Mouse (Mus musculus): ENCODE data around the gene Mgmt.

Gene Mgmt

GRCm38 (mm10) chr7:136912901-136913300 lies 18.5 kb downstream of the Mgmt start:
- DNase-seq (ENCODE audit: low read depth, low spot score): no peak

DNA sequence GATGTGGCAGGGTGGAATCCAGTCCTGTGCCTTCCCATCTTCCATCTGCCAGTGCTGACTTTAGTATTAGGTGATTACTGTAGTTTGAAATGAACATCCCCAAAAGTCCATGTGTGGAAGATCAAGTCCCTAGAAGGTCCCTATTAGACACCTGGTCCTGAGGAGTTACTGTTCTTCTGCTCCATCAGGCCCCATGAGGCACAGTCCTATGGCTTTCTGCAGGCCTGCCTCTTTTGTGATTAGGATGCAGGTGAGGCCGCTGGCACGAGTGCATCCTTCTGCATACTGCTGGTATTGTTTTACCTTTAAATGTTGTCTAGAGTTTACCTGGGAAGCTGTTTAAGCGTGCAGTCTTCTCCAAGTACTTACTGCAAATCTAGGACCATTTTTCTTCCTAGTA lies 21.6 kb downstream of the Mgmt start:
- no peak for DNase-seq (ENCODE audit: low read depth, low spot score)

DNA sequence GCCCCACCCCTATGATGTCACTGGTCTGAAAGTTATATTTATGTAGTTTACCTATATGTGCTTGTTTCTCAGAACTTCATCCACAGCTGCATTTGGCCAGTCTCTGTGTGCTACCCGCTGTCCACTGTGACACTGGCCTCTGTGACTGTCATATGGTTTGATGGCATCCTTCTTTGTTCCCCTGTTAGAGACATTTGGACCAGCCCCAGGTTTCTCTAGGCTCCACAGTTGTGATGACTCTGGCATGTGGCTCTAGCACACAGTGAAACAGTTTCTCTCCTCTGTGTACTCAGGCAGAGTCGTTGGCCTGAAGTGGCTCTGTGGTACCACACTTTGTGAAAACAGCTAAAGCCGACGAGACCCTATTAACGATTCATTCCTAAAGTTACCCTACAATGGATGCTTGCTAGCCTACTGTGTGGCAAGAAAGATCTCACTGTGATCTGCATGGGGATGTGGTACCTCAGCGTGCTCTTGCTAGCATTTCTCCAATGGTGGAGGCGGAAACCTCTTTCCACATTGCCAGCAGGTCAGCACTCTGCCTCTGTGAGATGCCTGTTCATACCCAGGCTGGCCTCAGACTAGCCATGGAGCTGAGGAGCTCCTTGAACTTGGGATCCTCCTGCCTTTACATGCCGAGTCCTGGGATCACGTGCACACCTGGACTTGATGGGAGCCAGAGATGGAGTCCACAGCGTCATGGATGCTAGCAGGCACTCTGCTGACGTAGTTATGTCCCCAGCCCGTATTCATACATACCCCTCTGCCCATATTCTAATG lies 26.8 kb downstream of the Mgmt start:
- DNase-seq (ENCODE audit: low read depth, low spot score): no peak

DNA sequence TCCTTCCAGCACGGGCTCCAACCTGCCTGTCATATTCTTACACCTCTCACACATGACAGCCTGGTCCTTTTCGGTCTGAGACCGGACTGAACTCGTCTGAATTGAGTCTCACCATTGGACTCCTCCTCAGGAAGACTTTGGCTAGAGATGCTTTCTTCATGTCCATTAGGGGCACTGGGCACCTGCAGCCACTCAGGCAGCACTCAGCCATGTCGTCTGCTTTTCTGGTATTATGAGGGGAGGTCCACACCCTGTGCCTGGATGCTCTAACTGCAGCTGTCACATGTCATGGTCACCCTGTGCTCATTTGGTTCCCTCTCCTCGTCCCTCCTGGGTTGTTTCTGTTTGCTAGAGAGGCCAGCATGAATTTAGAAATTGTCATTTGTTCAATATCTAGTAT lies 27.8 kb downstream of the Mgmt start:
- no peak for DNase-seq (ENCODE audit: low read depth, low spot score)

DNA sequence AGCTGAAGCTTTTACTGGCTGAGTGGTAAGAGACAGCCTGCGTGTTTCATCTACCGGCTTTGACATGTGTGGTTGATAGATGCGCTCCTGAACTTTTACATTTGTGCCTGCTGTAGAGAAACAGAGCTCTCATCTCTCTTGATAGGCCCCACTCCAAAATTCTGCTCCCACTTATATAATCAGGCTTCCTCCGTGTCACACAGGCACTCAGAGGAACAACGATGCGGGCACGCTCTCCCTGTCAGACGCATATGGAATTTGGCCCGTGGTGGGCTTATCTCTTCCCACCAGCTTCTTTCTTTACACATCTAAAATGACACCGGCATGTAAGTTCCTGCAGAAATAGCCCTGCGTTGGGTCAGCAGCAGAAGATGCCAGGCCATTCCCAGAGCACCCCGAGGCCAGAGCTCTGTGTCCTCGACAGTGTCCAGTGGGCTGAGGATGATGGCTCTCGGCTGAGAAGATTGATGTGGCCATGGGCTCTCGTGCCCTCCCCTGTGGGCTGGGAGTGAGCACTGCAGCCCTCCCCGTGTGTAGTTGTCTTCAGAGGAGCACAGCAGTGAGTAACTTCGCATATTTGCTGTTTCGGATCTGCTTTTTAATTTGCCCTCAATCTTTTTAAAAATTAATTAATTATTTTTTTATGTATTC lies 30.3 kb downstream of the Mgmt start:
- no peak for DNase-seq (ENCODE audit: low read depth, low spot score)

DNA sequence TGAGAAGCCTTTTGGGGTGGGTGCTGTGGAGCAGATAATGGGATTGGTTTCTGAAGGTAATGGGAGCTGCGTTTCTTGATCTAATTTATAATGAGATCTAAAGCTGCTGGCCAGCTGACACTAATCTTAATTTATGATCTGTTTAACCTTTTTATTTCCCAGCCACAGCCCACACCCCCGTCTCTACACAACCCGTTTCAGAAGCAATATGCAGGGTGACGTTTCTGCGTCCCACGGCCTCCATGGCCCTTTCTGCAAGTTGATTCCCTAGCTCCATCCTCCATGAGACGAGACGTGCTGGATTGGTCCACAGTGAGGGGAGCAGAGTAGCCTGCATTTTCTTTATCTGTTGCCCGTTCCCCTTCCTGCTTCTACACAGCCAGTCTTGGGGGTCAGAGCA lies 31.8 kb downstream of the Mgmt start:
- DNase-seq (ENCODE audit: low read depth, low spot score): no peak

GRCm38 (mm10) chr7:136930451-136930850 lies 36.0 kb downstream of the Mgmt start:
- DNase-seq (ENCODE audit: low read depth, low spot score): no peak

GRCm38 (mm10) chr7:136933367-136933766 lies 39.0 kb downstream of the Mgmt start:
- no peak for DNase-seq (ENCODE audit: low read depth, low spot score)

DNA sequence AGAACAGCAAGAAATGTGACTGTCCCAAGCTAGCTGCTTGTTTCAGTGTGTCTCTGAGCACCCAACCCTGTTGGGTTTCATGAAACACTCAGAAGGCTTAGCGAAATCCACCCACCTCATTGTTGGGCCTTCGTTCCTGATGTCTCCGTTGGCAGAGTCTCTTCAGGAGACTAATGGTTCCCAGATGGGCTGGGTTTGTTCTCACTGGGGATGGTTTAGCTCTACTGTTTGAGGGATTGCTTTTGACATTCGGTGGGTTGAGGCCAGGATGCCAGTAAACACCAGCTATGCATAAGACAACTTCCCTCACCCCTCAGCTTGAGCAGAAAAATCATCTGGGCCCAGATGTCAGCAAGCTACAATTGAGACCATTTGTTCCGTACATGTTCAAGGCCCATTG lies 39.9 kb downstream of the Mgmt start:
- DNase-seq (ENCODE audit: low read depth, low spot score): no peak

- no peak for DNase-seq (ENCODE audit: low read depth, low spot score)
These were observed 40.4 kb downstream of the Mgmt start for GRCm38 (mm10) chr7:136934784-136935183.

GRCm38 (mm10) chr7:136938371-136938770 lies 44.0 kb downstream of the Mgmt start:
- DNase-seq (ENCODE audit: low read depth, low spot score): no peak

DNA sequence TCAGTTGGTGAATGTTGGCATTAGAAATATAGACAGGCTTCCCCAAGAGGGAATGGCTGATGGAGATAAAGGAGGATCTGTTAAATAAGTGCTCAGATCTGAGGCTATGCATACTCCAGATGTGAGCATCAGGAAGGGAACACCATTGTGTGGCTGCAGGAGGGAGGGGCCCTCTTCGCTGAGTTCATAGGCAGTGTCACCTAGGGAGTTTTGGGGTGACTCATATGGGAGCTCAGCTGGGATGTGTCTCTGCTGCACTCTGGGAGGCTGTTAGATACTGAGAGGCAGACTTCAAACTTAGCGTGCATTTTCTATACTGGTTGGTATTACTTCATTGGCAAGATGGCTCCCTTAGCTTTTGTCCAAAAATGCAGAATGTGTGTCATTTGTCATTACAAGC lies 48.0 kb downstream of the Mgmt start:
- no peak for DNase-seq (ENCODE audit: low read depth, low spot score)

DNA sequence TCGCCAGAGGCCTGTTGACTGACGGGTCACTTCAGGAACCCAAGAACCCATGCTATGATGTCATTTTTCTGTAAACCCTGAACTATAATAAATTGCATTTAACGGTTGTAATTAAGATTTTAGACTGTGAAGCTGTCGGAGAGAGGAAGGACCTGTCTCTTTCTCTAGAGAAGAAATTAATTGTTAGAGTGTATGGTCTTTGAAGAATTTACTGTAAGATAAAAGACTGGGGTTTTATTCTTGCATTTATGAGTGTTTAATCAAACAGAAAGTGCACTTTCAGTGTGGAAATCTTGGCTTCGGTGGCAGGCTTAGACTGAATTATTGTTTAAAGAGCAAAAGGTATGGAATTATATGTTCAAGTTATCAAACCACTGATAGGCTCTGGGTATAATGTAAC lies 49.5 kb downstream of the Mgmt start:
- no peak for DNase-seq (ENCODE audit: low read depth, low spot score)

DNA sequence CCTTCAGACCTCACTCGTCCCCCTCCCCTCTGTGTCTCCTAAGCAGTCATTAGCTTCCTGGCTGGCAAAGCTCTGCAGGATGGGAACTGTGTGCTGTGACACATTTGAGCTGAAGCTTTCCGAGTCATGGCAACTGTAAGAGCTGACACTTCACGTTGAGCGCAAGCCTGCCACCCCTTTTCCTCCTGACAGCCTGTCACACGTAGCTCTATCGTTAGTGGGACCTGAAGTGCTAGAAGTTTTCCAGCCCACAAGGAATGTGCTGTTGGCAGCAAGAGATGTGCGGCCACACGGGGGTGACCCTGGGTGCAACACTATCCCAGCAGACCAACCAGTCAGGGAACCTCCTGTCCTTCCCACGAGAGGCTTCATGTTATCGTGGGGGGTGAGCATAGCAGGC lies 51.3 kb downstream of the Mgmt start:
- DNase-seq (ENCODE audit: low read depth, low spot score): no peak

DNA sequence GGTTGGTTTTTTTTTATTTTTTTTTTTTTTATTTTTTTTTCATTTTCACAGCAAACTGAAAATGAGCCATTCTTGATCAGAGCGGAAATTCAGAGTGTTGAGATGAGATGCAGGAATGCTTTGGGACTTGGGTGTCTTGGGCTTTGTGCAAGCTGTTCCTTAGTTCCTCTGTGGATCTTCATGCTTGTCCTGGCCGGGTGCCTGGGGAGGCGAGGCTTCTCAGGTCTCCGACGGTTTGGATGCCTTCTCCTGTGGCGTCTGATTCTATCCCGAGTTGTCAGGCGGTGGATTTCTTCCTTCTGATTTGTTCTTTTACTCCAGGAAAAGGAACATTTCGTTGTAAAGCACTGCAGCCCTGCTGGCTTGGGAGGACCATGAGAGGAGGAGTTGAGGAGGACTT lies 51.7 kb downstream of the Mgmt start:
- DNase-seq (ENCODE audit: low read depth, low spot score): no peak

DNA sequence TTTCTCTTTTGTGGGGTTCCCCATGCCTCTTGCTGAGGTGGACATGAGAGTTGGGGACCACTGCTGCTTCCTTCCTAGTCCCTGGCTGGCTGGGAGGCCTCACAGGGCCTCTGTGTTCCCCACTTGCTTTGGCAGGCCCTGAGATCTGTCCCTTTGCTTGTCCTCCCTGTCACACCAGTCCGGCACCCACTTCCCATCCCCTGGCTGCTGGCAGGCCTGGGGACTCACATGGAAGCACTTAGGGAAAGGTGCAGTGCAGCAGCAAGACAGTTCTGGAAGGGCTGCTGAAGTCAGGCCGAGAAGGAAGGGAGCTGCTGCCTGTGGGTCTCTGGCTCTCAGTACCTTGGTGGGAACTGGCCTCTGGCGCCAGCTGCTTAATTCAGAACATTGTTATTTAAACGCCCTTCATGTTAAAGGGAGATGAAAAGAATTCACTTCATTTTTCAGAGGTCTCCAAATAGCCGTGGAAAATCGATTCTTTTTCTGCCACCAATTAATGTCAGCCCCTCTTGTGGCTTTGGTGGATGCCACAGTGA lies 53.9 kb downstream of the Mgmt start:
- DNase-seq (ENCODE audit: low read depth, low spot score): no peak

DNA sequence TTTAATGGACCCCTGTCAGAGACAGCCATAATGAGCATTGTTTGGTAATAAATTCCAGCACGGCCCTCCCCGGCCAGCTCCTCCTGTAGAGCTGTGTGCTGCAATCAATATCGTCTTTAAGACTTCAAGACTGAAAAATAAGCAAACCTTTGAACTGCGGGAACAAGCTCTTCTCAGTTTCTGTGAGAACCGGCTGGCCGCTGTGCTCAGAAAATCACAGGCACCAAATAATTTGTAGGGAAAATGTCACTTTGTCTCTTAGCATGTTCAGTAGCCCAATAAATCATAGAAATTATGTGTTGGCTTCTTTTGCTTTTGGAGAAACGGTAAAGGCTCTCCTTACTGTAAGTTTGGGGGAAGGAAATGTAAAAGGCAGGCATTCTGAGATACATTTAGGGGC lies 58.2 kb downstream of the Mgmt start:
- no peak for DNase-seq (ENCODE audit: low read depth, low spot score)

- DNase-seq (ENCODE audit: low read depth, low spot score): no peak
These were observed 58.8 kb downstream of the Mgmt start for GRCm38 (mm10) chr7:136953251-136953650.

GRCm38 (mm10) chr7:136972361-136972760 lies 77.9 kb downstream of the Mgmt start:
- no peak for DNase-seq (ENCODE audit: low read depth, low spot score)

GRCm38 (mm10) chr7:136975001-136975400 lies 80.6 kb downstream of the Mgmt start:
- DNase-seq (ENCODE audit: low read depth, low spot score): no peak

GRCm38 (mm10) chr7:136997456-136997855 lies 103.0 kb downstream of the Mgmt start:
- no peak for DNase-seq (ENCODE audit: low read depth, low spot score)

DNA sequence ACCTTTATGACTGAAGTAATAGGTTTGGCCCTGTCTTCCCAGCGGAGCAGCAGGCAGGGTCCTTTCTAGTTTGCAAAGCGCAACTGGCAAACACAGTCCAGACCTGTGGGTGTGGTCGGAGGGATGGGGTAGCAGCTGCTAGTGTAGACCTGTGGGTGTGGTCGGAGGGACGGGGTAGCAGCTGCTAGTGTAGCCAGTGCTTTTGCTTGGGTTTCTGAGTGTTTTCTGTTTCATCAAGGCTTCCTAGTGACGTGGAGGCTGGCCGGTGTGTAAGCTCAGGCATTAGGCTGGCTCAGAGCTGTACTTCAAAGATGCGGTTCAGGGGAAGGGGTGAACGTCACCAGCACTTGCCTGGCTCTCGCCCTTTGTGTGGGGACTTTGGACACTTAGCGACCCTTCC lies 106.3 kb downstream of the Mgmt start:
- no peak for DNase-seq (ENCODE audit: low read depth, low spot score)

- no peak for DNase-seq (ENCODE audit: low read depth, low spot score)
These were observed 106.8 kb downstream of the Mgmt start for GRCm38 (mm10) chr7:137001215-137001614.

Data from CD4-positive helper T cell, adult 2 months (primary cell).